Mouse (Mus musculus) intestine, embryonic 14.5 days (tissue): ENCODE data around the gene Eef1akmt3. TPM values are rescaled to one million over a fixed set of nuclear protein-coding genes. Genes with fewer than 3 reads are reported as not detected.

Experiments used
- ATAC-seq: fragments of 200-750 bp; cut with Nextera tagmentation; replicated peaks from 2 replicates; pipeline ENCODE4 v1.8.0; 2017; ENCODE audit warnings: low read depth, moderate number of reproducible peaks, moderate TSS enrichment, moderate library complexity; ENCODE audit not compliant: low FRiP score, low TSS enrichment
- DNase-seq: peaks from one replicate; pipeline ENCODE4 v3.0.0-alpha.2; 2018; ENCODE audit warnings: low spot score
- H3K27ac ChIP-seq: fragments of 300-500 bp; sonication (generic); 2 replicates; pipeline ENCODE4 v1.5.1; 2014; ENCODE audit warnings: low read depth, mild to moderate bottlenecking, control low read depth
- H3K27me3 ChIP-seq: fragments of 300-500 bp; sonication (generic); replicated peaks from 2 replicates; pipeline ENCODE4 v1.6.1; 2014; ENCODE audit warnings: low read length, control low read depth; ENCODE audit not compliant: control insufficient read depth, insufficient read depth
- H3K36me3 ChIP-seq: fragments of 300-500 bp; sonication (generic); 2 replicates; pipeline ENCODE4 v1.6.1; 2014; ENCODE audit warnings: low read length, control low read depth; ENCODE audit not compliant: control insufficient read depth, insufficient read depth
- H3K4me1 ChIP-seq: fragments of 300-500 bp; sonication (generic); replicated peaks from 2 replicates; pipeline ENCODE4 v1.6.1; 2014; ENCODE audit warnings: low read length, control low read depth, mixed read lengths; ENCODE audit not compliant: control insufficient read depth, insufficient read depth
- H3K4me2 ChIP-seq: fragments of 300-500 bp; sonication (generic); 2 replicates; pipeline ENCODE4 v1.6.1; 2014; ENCODE audit warnings: low read length
- H3K4me3 ChIP-seq: fragments of 300-500 bp; sonication (generic); 2 replicates; pipeline ENCODE4 v1.5.1; 2014; ENCODE audit warnings: low read depth, low read length, control low read depth, mixed read lengths
- H3K9ac ChIP-seq: fragments of 300-500 bp; sonication (generic); 2 replicates; pipeline ENCODE4 v1.6.1; 2014; ENCODE audit warnings: mild to moderate bottlenecking, low read length
- H3K9me3 ChIP-seq: fragments of 300-500 bp; sonication (generic); 2 replicates; pipeline ENCODE4 v1.6.1; 2016; ENCODE audit warnings: low read length, control low read depth; ENCODE audit not compliant: control insufficient read depth
- WGBS: fragments of 180-500 bp; shearing (Covaris S2); extraction: QIAGEN DNeasy Blood & Tissue Kit; methylation state at CpG from one replicate; pipeline ENCODE4 v1.1.7; 2014; 5-methylcytosine and 5-hydroxymethylcytosine counted together
- microRNA counts: library from miRNA; unstranded; fragments of <30 nt; microRNA quantifications from one replicate; lab custom pipeline; 2016
- microRNA-seq: library from miRNA; unstranded; fragments of <30 nt; microRNA quantifications from one replicate; pipeline ENCODE4, GENCODE M21; 2016
- polyA plus RNA-seq: library from polyadenylated mRNA; unstranded; fragments of >200 nt; fragmentation: Nextera tagmentation; extraction: Ambion mirVana; gene quantifications from 2 replicates; pipeline ENCODE4 v1.2.1, GENCODE M21; 2014

The Eef1akmt3 gene
- polyA plus RNA-seq, 1 experiment from 2014 or later = 0.50 TPM

GRCm38 (mm10) chr10:126983193-126983725 lies 58.1 kb downstream of the Eef1akmt3 start:
- no peak overlapping the region for H3K27ac ChIP-seq
- ATAC-seq (no peak), DNase-seq (no peak)
- H3K9ac ChIP-seq = peak overlapping the region; percentile 40; the same call in 1 of the 2 replicates
- no peaks in the 10 kb centered on the region for H3K27me3 ChIP-seq
- WGBS = 33% methylated on average over 14 of the region's 14 CpGs
- H3K4me2 ChIP-seq = peak overlapping the region; percentile 95
- H3K4me3 ChIP-seq = peak overlapping the region; percentile 95
- no peaks in the 10 kb centered on the region for H3K9me3 ChIP-seq
- H3K4me1 ChIP-seq = peaks cover 76% of the 10 kb centered on the region
- H3K36me3 ChIP-seq = peaks cover 9% of the 10 kb centered on the region; the same call in 1 of the 2 replicates

- ATAC-seq (no peak), DNase-seq (no peak)
- peaks cover 9% of the 10 kb centered on the region; the same call in 1 of the 2 replicates for H3K36me3 ChIP-seq
- peak overlapping the region; percentile 95 for H3K4me3 ChIP-seq
- no peak overlapping the region for H3K27ac ChIP-seq
- H3K4me1 ChIP-seq = peaks cover 73% of the 10 kb centered on the region
- no peak overlapping the region for H3K9ac ChIP-seq
- peak overlapping the region; percentile 95 for H3K4me2 ChIP-seq
- 48% methylated on average over 3 of the region's 3 CpGs for WGBS
- no peaks in the 10 kb centered on the region for H3K27me3 ChIP-seq
- no peaks in the 10 kb centered on the region for H3K9me3 ChIP-seq
Measured at GRCm38 (mm10) chr10:126981746-126982145, 59.6 kb downstream of the Eef1akmt3 start.

MicroRNAs encoded within 50 kb of the gene (microRNA counts, 519-probe panel; counts per million panel counts)
- microRNA mmu-miR-26a (lab: Ali Mortazavi, UCI) = 3,505 counts per million, percentile 47 among the panel's probes with 10 or more counts
- not detected for microRNA mmu-miR-546 (lab: Ali Mortazavi, UCI)

Small RNAs within 50 kb of the gene (microRNA-seq; reads per million reads assigned to microRNA genes)
- gene Mir26a-2 (71.3 reads per million, percentile 55 among the genes with 10 or more reads in this experiment), gene Mir546 (0.25 reads per million)

Other genes starting within 250 kb of the Eef1akmt3 start
- gene Atp23, start 140.2 kb downstream of the Eef1akmt3 start, polyA plus RNA-seq = 21.8 and 22.9 TPM in 2 replicates
- 99.2 and 101 TPM in 2 replicates for gene Ctdsp2, start 62.8 kb downstream of the Eef1akmt3 start, polyA plus RNA-seq
- 0.22 TPM in 2 replicates for gene Avil, start 40.8 kb downstream of the Eef1akmt3 start, polyA plus RNA-seq
- gene Tsfm, start 10.7 kb downstream of the Eef1akmt3 start, polyA plus RNA-seq = 86.1 and 86.3 TPM in 2 replicates
- gene Mettl1, start 99 bp downstream of the Eef1akmt3 start, polyA plus RNA-seq = 60.8 and 65.2 TPM in 2 replicates
- gene Cyp27b1, start 6.7 kb upstream of the Eef1akmt3 start, polyA plus RNA-seq = 0.07 and 0.15 TPM in 2 replicates
- 1.4 and 1.9 TPM in 2 replicates for gene March9, start 18.7 kb upstream of the Eef1akmt3 start, polyA plus RNA-seq
- 1,915 and 2,068 TPM in 2 replicates for gene Cdk4, start 22.0 kb upstream of the Eef1akmt3 start, polyA plus RNA-seq
- gene Tspan31, start 28.8 kb upstream of the Eef1akmt3 start, polyA plus RNA-seq = 92.4 and 114 TPM in 2 replicates
- 0.23 and 0.26 TPM in 2 replicates for gene Agap2, start 33.8 kb upstream of the Eef1akmt3 start, polyA plus RNA-seq
- 47.6 and 51.6 TPM in 2 replicates for gene Os9, start 79.6 kb upstream of the Eef1akmt3 start, polyA plus RNA-seq
- 54.3 and 66.0 TPM in 2 replicates for gene B4galnt1, start 123.7 kb upstream of the Eef1akmt3 start, polyA plus RNA-seq
- gene Slc26a10, start 139.1 kb upstream of the Eef1akmt3 start, polyA plus RNA-seq = 0.93 and 1.3 TPM in 2 replicates
- 49.0 and 57.7 TPM in 2 replicates for gene Arhgef25, start 148.6 kb upstream of the Eef1akmt3 start, polyA plus RNA-seq
- gene Dtx3, start 154.2 kb upstream of the Eef1akmt3 start, polyA plus RNA-seq = 95.8 and 101 TPM in 2 replicates
- gene Pip4k2c, start 170.1 kb upstream of the Eef1akmt3 start, polyA plus RNA-seq = 24.2 and 25.9 TPM in 2 replicates
- 9.2 and 10.6 TPM in 2 replicates for gene Kif5a, start 221.8 kb upstream of the Eef1akmt3 start, polyA plus RNA-seq
- 157 and 166 TPM in 2 replicates for gene Dctn2, start 224.9 kb upstream of the Eef1akmt3 start, polyA plus RNA-seq
- gene Mbd6, start 247.5 kb upstream of the Eef1akmt3 start, polyA plus RNA-seq = 19.2 and 20.6 TPM in 2 replicates